Comparison of ENCODE assay signal across 20 mouse cellular contexts in the genomic region with DNA sequence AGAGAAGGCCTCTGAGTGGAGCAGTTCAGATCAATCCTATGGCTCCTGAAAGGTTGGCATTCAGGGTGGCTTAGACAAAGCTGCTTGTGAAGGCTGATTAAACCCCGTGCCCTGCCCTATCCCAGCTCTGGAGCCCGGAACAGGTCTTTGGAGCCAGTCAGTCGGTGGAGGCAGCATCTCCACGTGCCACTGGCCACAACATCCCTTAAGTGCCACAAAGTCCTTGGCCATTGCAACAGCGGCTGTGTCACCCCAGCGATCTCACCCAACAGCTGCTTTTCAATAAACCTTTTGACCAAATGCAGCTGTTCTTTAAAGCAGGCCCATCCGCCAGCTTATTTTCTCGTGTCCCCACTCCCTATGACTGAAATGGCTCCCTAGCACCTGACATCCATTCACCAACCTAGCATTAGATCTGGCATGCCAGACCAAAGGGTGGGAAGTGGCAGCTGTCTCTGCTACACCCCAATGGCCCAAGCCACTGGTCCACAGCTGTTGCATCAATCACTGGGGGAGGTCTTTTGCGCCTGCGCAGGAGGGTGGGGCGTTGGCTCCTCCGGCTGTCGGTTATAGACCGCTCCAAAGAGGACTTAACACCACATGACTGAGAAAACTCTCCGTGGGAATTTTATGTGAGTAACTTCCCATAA. TPM values are rescaled to one million over a fixed set of nuclear protein-coding genes. Genes with fewer than 3 reads are reported as not detected.
A peak's percentile ranks its signal among the peaks of the same experiment; 100 is the strongest.
DNase-seq lines count a peak whose midpoint lies in the region; ATAC-seq lines count a peak whose summit lies in the region.
"Had no signal": no experiment of that assay in that cellular context is flagged by ENCODE, and none has a peak within 500 bp of the region (broad histone marks: within the 10 kb centered on the region; RNA-seq: fewer than 3 reads in every experiment).

No protein-coding gene starts in this region.

- WGBS in intestine, embryonic 14.5 days, result 88% methylated on average over 15 of the region's 15 CpGs
- WGBS in intestine, embryonic 15.5 days, result 82% methylated on average over 15 of the region's 15 CpGs

- H3K4me2 ChIP-seq in intestine, embryonic 14.5 days (ENCODE audit: low read length), result no peak overlapping the region
- no peak overlapping the region for H3K4me2 ChIP-seq in intestine, embryonic 15.5 days (replicated peaks)
- H3K4me2 ChIP-seq: forebrain, embryonic 12.5 days; liver, embryonic 15.5 days; stomach, embryonic 15.5 days had no signal

- peaks cover 8% of the 10 kb centered on the region for H3K36me3 ChIP-seq in intestine, embryonic 14.5 days (ENCODE audit: control insufficient read depth, insufficient read depth, low read length)
- no peaks in the 10 kb centered on the region; the same call in 1 of the 2 replicates for H3K36me3 ChIP-seq in intestine, embryonic 15.5 days
- H3K36me3 ChIP-seq: forebrain, embryonic 12.5 days; hindbrain, embryonic 10.5 days; liver, embryonic 15.5 days; stomach, embryonic 15.5 days had no signal

- H3K4me3 ChIP-seq in intestine, embryonic 14.5 days (ENCODE audit: low read depth, low read length), result no peak overlapping the region
- H3K4me3 ChIP-seq in intestine, embryonic 15.5 days (replicated peaks), result no peak overlapping the region
- H3K4me3 ChIP-seq: forebrain, embryonic 12.5 days; hindbrain, embryonic 10.5 days; liver, embryonic 15.5 days; stomach, embryonic 15.5 days had no signal

- ATAC-seq in intestine, embryonic 14.5 days (replicated peaks; ENCODE audit: low FRiP score, low TSS enrichment, low read depth), result no peak
- ATAC-seq in intestine, embryonic 15.5 days, result no peak
- ATAC-seq in erythroid progenitor cell, adult 5-6 weeks (replicated peaks; ENCODE audit: low FRiP score, poor library complexity, severe bottlenecking), result no peak
- ATAC-seq: activated CD4-positive, CD25-positive, alpha-beta regulatory T cell, adult 4 months; lung, postnatal 0 days had no signal

- no peak overlapping the region for H3K9ac ChIP-seq in intestine, embryonic 14.5 days (ENCODE audit: low read length)
- no peak overlapping the region for H3K9ac ChIP-seq in intestine, embryonic 15.5 days
- H3K9ac ChIP-seq: forebrain, embryonic 12.5 days; liver, embryonic 15.5 days; stomach, embryonic 15.5 days had no signal

- no peaks in the 10 kb centered on the region for H3K27me3 ChIP-seq in intestine, embryonic 14.5 days (replicated peaks; ENCODE audit: control insufficient read depth, insufficient read depth, low read length)
- H3K27me3 ChIP-seq in intestine, embryonic 15.5 days (replicated peaks), result no peaks in the 10 kb centered on the region
- H3K27me3 ChIP-seq: forebrain, embryonic 12.5 days; stomach, embryonic 15.5 days had no signal

- peak; percentile 31 for DNase-seq in adrenal gland, adult 2 months
- DNase-seq in adrenal gland, postnatal 4 days (ENCODE audit: low spot score in 2 of 2), result no peak
- DNase-seq in intestine, embryonic 14.5 days (ENCODE audit: low spot score), result peak; percentile 42
- peak; percentile 72 for DNase-seq in gastrocnemius, postnatal 25 days
- DNase-seq in skeletal muscle tissue, adult 2 months (ENCODE audit: low read depth, low spot score), result peak; percentile 72
- no peak for DNase-seq in layer of hippocampus, adult 18-20 months (ENCODE audit: low spot score in 2 of 2)
- DNase-seq: adrenal gland, postnatal 25 days; cerebellum, adult 8-10 months; kidney, postnatal 4 days; midbrain, embryonic 14.5 days; right cerebral cortex, adult 18-20 months; thymus, postnatal 14 days had no signal

- H3K9me3 ChIP-seq in intestine, embryonic 14.5 days (ENCODE audit: control insufficient read depth, low read length), result no peaks in the 10 kb centered on the region
- no peaks in the 10 kb centered on the region for H3K9me3 ChIP-seq in intestine, embryonic 15.5 days
- H3K9me3 ChIP-seq: forebrain, embryonic 12.5 days; hindbrain, embryonic 10.5 days; liver, embryonic 15.5 days; stomach, embryonic 15.5 days had no signal

- H3K27ac ChIP-seq in intestine, embryonic 14.5 days (ENCODE audit: low read depth), result no peak overlapping the region
- no peak overlapping the region for H3K27ac ChIP-seq in intestine, embryonic 15.5 days
- H3K27ac ChIP-seq: forebrain, embryonic 12.5 days; hindbrain, embryonic 10.5 days; liver, embryonic 15.5 days; stomach, embryonic 15.5 days had no signal

- peaks cover 5% of the 10 kb centered on the region; the same call in 1 of the 2 replicates for H3K4me1 ChIP-seq in intestine, embryonic 14.5 days (replicated peaks; ENCODE audit: control insufficient read depth, insufficient read depth, low read length)
- H3K4me1 ChIP-seq in intestine, embryonic 15.5 days (replicated peaks), result peaks cover 9% of the 10 kb centered on the region

RNA-seq across cellular contexts. Expression of a gene that starts 4.8 kb away (rescaled TPM):
- 1 to 10 TPM; 2.0 to 2.5 TPM for total RNA-seq in adrenal gland, adult 2 months (2021)
- 1.5 and 1.7 TPM in 2 replicates for polyA plus RNA-seq in adrenal gland, adult 2 months (2012; rRNA removed)
- 1 to 10 TPM; 6.6 to 7.7 TPM for total RNA-seq in adrenal gland, postnatal 4 days (2021)
- polyA plus RNA-seq in intestine, embryonic 14.5 days (2014; fragmentation: Nextera tagmentation; extraction: Ambion mirVana), result 2.7 and 2.8 TPM in 2 replicates
- polyA plus RNA-seq in intestine, embryonic 15.5 days (2015; fragmentation: Nextera tagmentation; extraction: Ambion mirVana), result 1.8 TPM in 2 replicates
- 1 to 10 TPM; 2.7 to 2.8 TPM for total RNA-seq in gastrocnemius, postnatal 25 days (2021)
- total RNA-seq in layer of hippocampus, adult 18-20 months (2021), result 1 to 10 TPM; 1.3 to 1.5 TPM
- total RNA-seq in erythroid progenitor cell, adult 5-6 weeks (2015; ENCODE audit: low replicate concordance), result not detected in 2 replicates
- total RNA-seq in erythroid progenitor cell, adult 5-6 weeks (2017; ENCODE audit: low replicate concordance), result 0.15 TPM in 1 of 2 replicates, not detected in the other
- polyA plus RNA-seq: activated CD4-positive, CD25-positive, alpha-beta regulatory T cell, adult 4 months had no signal

RNA-seq across cellular contexts. Expression of a gene that starts 56.9 kb away (rescaled TPM):
- total RNA-seq in adrenal gland, adult 2 months (2021), result 10 to 100 TPM in 1 of 2 experiments, 1 to 10 TPM in 1; 8.6 to 11.9 TPM
- polyA plus RNA-seq in adrenal gland, adult 2 months (2012; rRNA removed), result 3.1 and 6.6 TPM in 2 replicates
- total RNA-seq in adrenal gland, postnatal 4 days (2021), result 10 to 100 TPM; 18.5 to 18.8 TPM
- polyA plus RNA-seq in intestine, embryonic 14.5 days (2014; fragmentation: Nextera tagmentation; extraction: Ambion mirVana), result 26.1 and 31.4 TPM in 2 replicates
- 19.6 and 20.8 TPM in 2 replicates for polyA plus RNA-seq in intestine, embryonic 15.5 days (2015; fragmentation: Nextera tagmentation; extraction: Ambion mirVana)
- total RNA-seq in gastrocnemius, postnatal 25 days (2021), result 10 to 100 TPM; 10.3 to 17.2 TPM
- total RNA-seq in layer of hippocampus, adult 18-20 months (2021), result 1 to 10 TPM; 3.5 to 5.1 TPM
- 1.1 TPM in 1 of 2 replicates, not detected in the other for total RNA-seq in erythroid progenitor cell, adult 5-6 weeks (2015; ENCODE audit: low replicate concordance)
- 1.7 TPM in 1 of 2 replicates, not detected in the other for total RNA-seq in erythroid progenitor cell, adult 5-6 weeks (2017; ENCODE audit: low replicate concordance)
- polyA plus RNA-seq: activated CD4-positive, CD25-positive, alpha-beta regulatory T cell, adult 4 months had no signal

Comparison
In these comparisons a context has a peak if more than half of its experiments do, and no peak if none do; other contexts are left out.
1. DNase-seq: peak in adrenal gland, adult 2 months (single experiment), intestine, embryonic 14.5 days (single experiment), gastrocnemius, postnatal 25 days (single experiment) and skeletal muscle tissue, adult 2 months (single experiment); none in adrenal gland, postnatal 4 days (0 of 2) and layer of hippocampus, adult 18-20 months (0 of 2).